Mouse (Mus musculus) ES-Bruce4 (cell line): ENCODE measurements around the gene Mpig6b. TPM values are rescaled to one million over a fixed set of nuclear protein-coding genes. Genes with fewer than 3 reads are reported as not detected.
A peak's percentile ranks its signal among the peaks of the same experiment; 100 is the strongest.

Source experiments
- H3K27ac ChIP-seq: 2 replicates; pipeline ENCODE4 v1.5.1; 2012; ENCODE audit warnings: low read length, inconsistent platforms; ENCODE audit not compliant: insufficient read depth
- H3K27me3 ChIP-seq: 2 replicates; pipeline ENCODE4 v1.6.1; 2012; ENCODE audit warnings: mild to moderate bottlenecking, low read length, inconsistent platforms; ENCODE audit not compliant: control insufficient read depth, poor library complexity, insufficient read depth, severe bottlenecking
- H3K36me3 ChIP-seq: 2 replicates; pipeline ENCODE4 v1.6.1; 2012; ENCODE audit warnings: inconsistent platforms, mild to moderate bottlenecking, low read length, moderate library complexity; ENCODE audit not compliant: control insufficient read depth, poor library complexity, insufficient read depth, severe bottlenecking
- H3K4me1 ChIP-seq: one replicate; pipeline ENCODE4 v1.8.1; 2011; ENCODE audit warnings: low read length; ENCODE audit not compliant: control insufficient read depth, insufficient read depth
- H3K4me3 ChIP-seq: 2 replicates; pipeline ENCODE4 v1.5.1; 2011; ENCODE audit warnings: low read depth, mild to moderate bottlenecking, low read length
- H3K9ac ChIP-seq: 2 replicates; pipeline ENCODE4 v1.6.1; 2012; ENCODE audit warnings: low read depth, mild to moderate bottlenecking, inconsistent platforms; ENCODE audit not compliant: poor library complexity, severe bottlenecking
- H3K9me3 ChIP-seq: replicated peaks from 2 replicates; pipeline ENCODE4 v1.6.1; 2012; ENCODE audit warnings: mild to moderate bottlenecking, low read length, inconsistent platforms; ENCODE audit not compliant: control insufficient read depth, poor library complexity, insufficient read depth, severe bottlenecking
- CTCF ChIP-seq: IDR thresholded peaks from one replicate; pipeline ENCODE4 v1.8.1; 2011; ENCODE audit warnings: low read depth, low read length
- EP300 ChIP-seq: IDR thresholded peaks from 2 replicates; pipeline ENCODE4 v1.6.1; 2011; ENCODE audit warnings: low read depth, low read length; ENCODE audit not compliant: insufficient read depth
- POLR2A ChIP-seq: IDR thresholded peaks from one replicate; pipeline ENCODE4 v1.8.1; 2011; ENCODE audit warnings: low read length; ENCODE audit not compliant: insufficient read depth
- polyA plus RNA-seq: library from polyadenylated mRNA; stranded (reverse); fragments of >200 nt; gene quantifications from 2 replicates; pipeline ENCODE4 v1.2.4, GENCODE M21; 2011; ENCODE audit warnings: low read depth; ENCODE audit not compliant: missing spikeins, insufficient read depth, insufficient read length

The Mpig6b gene
- polyA plus RNA-seq, 1 experiment = 3.3 TPM

DNA sequence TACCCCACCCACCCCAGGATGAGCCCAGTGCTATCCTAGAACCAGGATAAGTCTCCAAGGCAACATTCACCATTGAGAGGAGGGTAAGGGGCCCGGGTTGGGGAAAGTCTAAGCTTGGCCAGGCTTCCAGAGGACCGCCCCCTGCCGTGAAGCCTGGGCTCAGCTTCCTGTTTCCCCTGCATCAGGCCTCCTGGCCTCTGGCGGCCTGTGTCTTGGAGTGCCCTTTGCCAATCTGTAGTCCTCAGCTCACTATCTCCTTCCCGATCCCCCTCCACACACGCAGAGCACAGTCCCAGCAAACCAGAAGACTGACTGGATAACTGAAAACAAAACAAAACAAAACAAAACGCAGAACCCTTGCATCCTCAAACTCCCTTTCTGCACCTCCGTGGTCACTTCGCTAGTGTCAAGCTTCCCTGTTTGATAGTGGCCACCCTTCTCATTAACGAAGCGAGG lies 16.4 kb downstream of the Mpig6b start, which contains the start of gene Clic1:
TSS of gene Clic1 (plus strand) at position 406 of the 456 bp plus-strand sequence.
- peak within 1 kb of the TSS; percentile 94 for H3K9ac ChIP-seq
- H3K27me3 ChIP-seq = no peaks in the 10 kb centered on the region
- H3K4me1 ChIP-seq = peaks cover 9% of the 10 kb centered on the region
- peak within 1 kb of the TSS; percentile 70 for H3K27ac ChIP-seq
- H3K4me3 ChIP-seq = peak within 1 kb of the TSS; percentile 90
- no peaks in the 10 kb centered on the region for H3K9me3 ChIP-seq
- peaks cover 14% of the 10 kb centered on the region for H3K36me3 ChIP-seq
- TF ChIP-seq CTCF = no peak
- TF ChIP-seq POLR2A = no peak
- no peak for TF ChIP-seq EP300

DNA sequence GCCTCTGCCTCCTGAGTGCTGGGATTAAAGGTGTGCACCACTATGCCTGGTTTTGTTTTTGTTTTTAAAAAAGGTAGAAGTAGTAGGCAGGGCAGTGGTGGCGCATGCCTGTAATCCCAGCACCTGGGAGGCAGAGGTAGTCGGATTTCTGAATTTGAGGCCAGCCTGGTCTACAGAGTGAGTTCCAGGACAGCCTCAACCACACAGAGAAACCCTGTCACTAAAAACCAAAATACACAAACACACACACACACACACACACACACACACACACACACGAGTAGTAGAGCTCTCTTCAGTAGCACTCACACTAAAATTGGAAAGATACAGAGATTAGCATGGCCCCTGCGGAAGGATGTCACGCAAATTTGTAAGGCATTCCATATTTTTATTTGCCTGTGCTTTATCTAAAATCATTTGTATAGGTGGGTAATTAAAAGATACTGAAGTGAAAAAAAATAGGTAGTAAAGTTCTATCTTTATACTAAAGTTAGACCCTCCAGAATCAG lies 17.0 kb downstream of the Mpig6b start:
- Histone ChIP-seq H3K27ac (no peak overlapping the region), H3K36me3 (peaks cover 9% of the 10 kb centered on the region), H3K9ac (no peak overlapping the region; the same call in 1 of the 2 replicates), H3K4me3 (no peak overlapping the region), H3K9me3 (no peaks in the 10 kb centered on the region), H3K27me3 (no peaks in the 10 kb centered on the region), H3K4me1 (peaks cover 9% of the 10 kb centered on the region)
- no peak for TF ChIP-seq CTCF
- no peak for TF ChIP-seq POLR2A
- no peak for TF ChIP-seq EP300

GRCm38 (mm10) chr17:35048149-35048931 lies 17.6 kb downstream of the Mpig6b start:
- H3K4me3 ChIP-seq = no peak overlapping the region
- H3K4me1 ChIP-seq = peaks cover 9% of the 10 kb centered on the region
- TF ChIP-seq CTCF = no peak
- TF ChIP-seq POLR2A = no peak
- TF ChIP-seq EP300 = no peak
- H3K9me3 ChIP-seq = no peaks in the 10 kb centered on the region
- H3K9ac ChIP-seq = no peak overlapping the region
- no peak overlapping the region for H3K27ac ChIP-seq
- no peaks in the 10 kb centered on the region for H3K27me3 ChIP-seq
- peaks cover 5% of the 10 kb centered on the region for H3K36me3 ChIP-seq

DNA sequence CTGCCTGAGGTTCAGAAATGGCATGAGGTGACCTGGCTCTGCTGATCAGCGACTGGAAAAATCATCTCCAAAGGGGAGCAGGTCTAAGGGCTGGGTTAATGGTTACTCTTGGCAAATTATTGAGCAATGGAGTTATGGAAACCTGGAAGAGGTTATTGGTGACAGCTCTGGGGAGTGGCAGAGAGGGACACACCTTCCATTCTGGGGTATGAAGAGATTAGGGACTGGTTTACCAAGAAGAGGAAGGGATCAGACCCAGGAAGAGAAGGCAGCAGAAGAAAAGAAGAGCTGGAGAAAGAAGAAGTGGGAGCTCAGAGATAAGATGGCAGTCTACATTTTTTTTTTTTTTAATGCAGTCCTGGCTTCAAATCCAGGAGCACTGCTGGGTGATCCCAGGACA lies 18.3 kb downstream of the Mpig6b start:
- Histone ChIP-seq H3K27ac (no peak overlapping the region), H3K4me3 (no peak overlapping the region), H3K27me3 (no peaks in the 10 kb centered on the region), H3K36me3 (no peaks in the 10 kb centered on the region), H3K9ac (no peak overlapping the region), H3K9me3 (no peaks in the 10 kb centered on the region), H3K4me1 (peaks cover 7% of the 10 kb centered on the region)
- TF ChIP-seq POLR2A = no peak
- TF ChIP-seq CTCF = no peak
- no peak for TF ChIP-seq EP300

DNA sequence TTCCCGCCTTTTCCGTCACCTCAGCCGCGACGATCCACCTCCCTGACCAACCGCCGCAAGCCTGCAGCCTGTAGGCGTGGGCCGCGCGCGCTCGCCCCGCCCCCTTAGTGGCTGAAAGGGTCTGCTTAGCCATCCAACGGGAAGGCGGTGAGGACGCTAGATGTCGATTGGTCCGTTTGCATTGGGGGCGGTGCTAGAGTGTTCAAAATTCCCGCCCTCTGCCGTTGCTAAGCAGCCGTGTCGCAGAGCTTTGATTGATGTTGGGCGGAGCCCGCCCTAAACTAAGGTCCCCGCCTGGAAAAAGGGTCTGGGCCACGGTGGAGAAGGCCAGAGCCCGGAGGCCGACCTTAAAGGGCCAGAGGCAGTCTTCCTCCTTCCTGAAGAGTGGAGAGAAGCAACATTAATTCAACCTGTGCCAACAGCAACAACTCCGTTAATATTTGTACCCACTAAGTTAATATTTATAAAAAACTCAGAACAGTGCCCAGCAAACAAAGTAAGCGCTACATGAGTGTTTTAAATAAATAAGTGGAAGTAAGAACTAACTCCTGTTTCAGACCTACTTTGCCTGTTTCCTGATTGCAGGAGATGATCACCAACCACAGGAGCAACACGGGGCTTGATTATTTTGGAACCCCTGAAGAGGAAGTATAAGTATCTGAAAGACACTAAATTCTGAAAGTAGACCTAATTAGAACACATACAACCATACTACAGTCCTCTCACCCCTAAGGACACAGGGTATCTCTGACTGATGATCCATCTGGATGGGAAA lies 19.1 kb downstream of the Mpig6b start, which contains the start of gene Msh5:
TSS of gene Msh5 (minus strand) at position 65 of the 775 bp plus-strand sequence.
- TF ChIP-seq CTCF (no peak), EP300 (0 out of 2 replicates have a peak, but pooled peaks have one; percentile 7)
- Histone ChIP-seq H3K4me1 (peaks cover 3% of the 10 kb centered on the region), H3K36me3 (no peaks in the 10 kb centered on the region), H3K27ac (no peak within 1 kb of the TSS), H3K4me3 (peak within 1 kb of the TSS; percentile 67), H3K9ac (peak within 1 kb of the TSS; percentile 88), H3K27me3 (no peaks in the 10 kb centered on the region), H3K9me3 (no peaks in the 10 kb centered on the region)
